Mouse (Mus musculus) kidney, embryonic 16.5 days (tissue): ENCODE results near the gene Cldn11. TPM values are rescaled to one million over a fixed set of nuclear protein-coding genes. Genes with fewer than 3 reads are reported as not detected.

Source experiments
- ATAC-seq: fragments of 200-750 bp; cut with Nextera tagmentation; 2 replicates; pipeline ENCODE4 v1.8.0; 2017; ENCODE audit warnings: moderate TSS enrichment; ENCODE audit not compliant: low FRiP score, low TSS enrichment
- H3K27ac ChIP-seq: fragments of 300-500 bp; sonication (generic); 2 replicates; pipeline ENCODE4 v1.5.1; 2014; ENCODE audit warnings: low read length
- H3K27me3 ChIP-seq: fragments of 300-500 bp; sonication (generic); 2 replicates; pipeline ENCODE4 v1.6.1; 2014; ENCODE audit warnings: low read length, control low read depth, mixed read lengths; ENCODE audit not compliant: insufficient read depth
- H3K36me3 ChIP-seq: fragments of 300-500 bp; sonication (generic); 2 replicates; pipeline ENCODE4 v1.6.1; 2014; ENCODE audit warnings: low read length, control low read depth, mixed read lengths; ENCODE audit not compliant: insufficient read depth
- H3K4me1 ChIP-seq: fragments of 300-500 bp; sonication (generic); 2 replicates; pipeline ENCODE4 v1.6.1; 2014; ENCODE audit warnings: low read length, control low read depth, mixed read lengths; ENCODE audit not compliant: insufficient read depth
- H3K4me2 ChIP-seq: fragments of 300-500 bp; sonication (generic); replicated peaks from 2 replicates; pipeline ENCODE4 v1.6.1; 2014; ENCODE audit warnings: low read depth, low read length
- H3K4me3 ChIP-seq: fragments of 300-500 bp; sonication (generic); 2 replicates; pipeline ENCODE4 v1.5.1; 2014; ENCODE audit warnings: mild to moderate bottlenecking, low read length
- H3K9ac ChIP-seq: fragments of 300-500 bp; sonication (generic); replicated peaks from 2 replicates; pipeline ENCODE4 v1.6.1; 2014; ENCODE audit warnings: low read length
- H3K9me3 ChIP-seq: fragments of 300-500 bp; sonication (generic); 2 replicates; pipeline ENCODE4 v1.6.1; 2016; ENCODE audit warnings: low read length, control low read depth
- WGBS: fragments of 180-500 bp; shearing (Covaris S2); extraction: QIAGEN DNeasy Blood & Tissue Kit; methylation state at CpG from one replicate; pipeline ENCODE4 v1.1.7; 2014; 5-methylcytosine and 5-hydroxymethylcytosine counted together
- polyA plus RNA-seq: library from polyadenylated mRNA; unstranded; fragments of >200 nt; fragmentation: Nextera tagmentation; extraction: Ambion mirVana; gene quantifications from 2 replicates; pipeline ENCODE4 v1.2.1, GENCODE M21; 2015

Gene Cldn11
- polyA plus RNA-seq, 1 experiment from 2014 or later = 105 TPM

- H3K36me3 ChIP-seq = no peaks in the 10 kb centered on the region
- no peaks in the 10 kb centered on the region for H3K9me3 ChIP-seq
- no peak for ATAC-seq
- peaks cover 30% of the 10 kb centered on the region for H3K4me1 ChIP-seq
- H3K27ac ChIP-seq = no peak overlapping the region; the same call in 1 of the 2 replicates
- H3K9ac ChIP-seq = 0 out of 2 replicates have a peak overlapping the region, but pooled peaks have one; percentile 17
- WGBS = 20% methylated on average over 6 of the region's 6 CpGs
- peak overlapping the region; percentile 82 for H3K4me2 ChIP-seq
- H3K27me3 ChIP-seq = peaks cover 5% of the 10 kb centered on the region; the same call in 1 of the 2 replicates
- peak overlapping the region; percentile 50 for H3K4me3 ChIP-seq
Observed at GRCm38 (mm10) chr3:31152108-31152507, 2.4 kb downstream of the Cldn11 start.

GRCm38 (mm10) chr3:31156126-31156525, 6.4 kb downstream of the Cldn11 start:
- WGBS = 45% methylated on average over 3 of the region's 3 CpGs
- H3K4me3 ChIP-seq = no peak overlapping the region
- no peaks in the 10 kb centered on the region for H3K36me3 ChIP-seq
- no peak overlapping the region for H3K27ac ChIP-seq
- H3K9ac ChIP-seq = no peak overlapping the region
- H3K4me1 ChIP-seq = peaks cover 21% of the 10 kb centered on the region
- ATAC-seq = no peak
- H3K27me3 ChIP-seq = no peaks in the 10 kb centered on the region
- no peak overlapping the region for H3K4me2 ChIP-seq
- H3K9me3 ChIP-seq = no peaks in the 10 kb centered on the region

GRCm38 (mm10) chr3:31157776-31158175, 8.1 kb downstream of the Cldn11 start:
- Histone ChIP-seq H3K4me3 (no peak overlapping the region), H3K4me1 (peaks cover 8% of the 10 kb centered on the region), H3K9ac (no peak overlapping the region), H3K27ac (no peak overlapping the region), H3K27me3 (no peaks in the 10 kb centered on the region), H3K36me3 (no peaks in the 10 kb centered on the region), H3K9me3 (no peaks in the 10 kb centered on the region), H3K4me2 (no peak overlapping the region)
- ATAC-seq = no peak
- 72% methylated on average over 15 of the region's 15 CpGs for WGBS

DNA sequence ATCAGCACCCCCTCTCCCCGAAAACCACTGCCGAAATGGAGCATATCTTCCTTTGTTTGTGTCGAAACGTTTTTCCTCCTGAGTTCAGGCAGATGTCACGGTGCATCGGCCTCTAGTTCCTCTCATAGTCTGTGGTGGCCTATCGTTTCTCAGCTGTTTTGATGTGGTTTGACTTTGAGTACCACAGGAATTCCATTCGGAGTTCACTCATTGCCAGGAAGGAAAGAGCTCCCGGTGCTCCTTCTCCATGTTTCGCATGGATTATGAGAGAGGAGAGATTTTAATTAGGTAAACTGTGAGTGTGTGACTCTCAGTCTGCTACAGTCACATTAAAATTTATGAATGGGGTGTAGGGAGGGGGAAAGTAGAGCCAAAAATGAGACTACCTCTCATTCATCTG, 10.3 kb downstream of the Cldn11 start:
- Histone ChIP-seq H3K9me3 (no peaks in the 10 kb centered on the region), H3K4me2 (no peak overlapping the region), H3K4me1 (peaks cover 8% of the 10 kb centered on the region; the same call in 1 of the 2 replicates), H3K27ac (no peak overlapping the region), H3K36me3 (no peaks in the 10 kb centered on the region), H3K9ac (no peak overlapping the region), H3K4me3 (no peak overlapping the region), H3K27me3 (no peaks in the 10 kb centered on the region)
- WGBS = 68% methylated on average over 10 of the region's 10 CpGs
- no peak for ATAC-seq

- no peak overlapping the region for H3K27ac ChIP-seq
- no peak overlapping the region for H3K9ac ChIP-seq
- peaks cover 1% of the 10 kb centered on the region; the same call in 1 of the 2 replicates for H3K4me1 ChIP-seq
- H3K36me3 ChIP-seq = no peaks in the 10 kb centered on the region
- no peak for ATAC-seq
- no peak overlapping the region for H3K4me2 ChIP-seq
- 45% methylated on average over 6 of the region's 6 CpGs for WGBS
- no peaks in the 10 kb centered on the region for H3K27me3 ChIP-seq
- H3K9me3 ChIP-seq = no peaks in the 10 kb centered on the region
- H3K4me3 ChIP-seq = no peak overlapping the region
Observed at GRCm38 (mm10) chr3:31161336-31161735, 11.6 kb downstream of the Cldn11 start.

GRCm38 (mm10) chr3:31162860-31163259, 13.1 kb downstream of the Cldn11 start:
- Histone ChIP-seq H3K27me3 (no peaks in the 10 kb centered on the region), H3K36me3 (no peaks in the 10 kb centered on the region), H3K27ac (no peak overlapping the region), H3K4me3 (no peak overlapping the region), H3K4me1 (peaks cover 3% of the 10 kb centered on the region; the same call in 1 of the 2 replicates), H3K4me2 (no peak overlapping the region), H3K9ac (no peak overlapping the region), H3K9me3 (no peaks in the 10 kb centered on the region)
- ATAC-seq = no peak
- WGBS = 94% methylated on average over 14 of the region's 14 CpGs

- H3K9ac ChIP-seq = no peak overlapping the region
- H3K27ac ChIP-seq = no peak overlapping the region
- no peak for ATAC-seq
- no peaks in the 10 kb centered on the region for H3K9me3 ChIP-seq
- peaks cover 3% of the 10 kb centered on the region; the same call in 1 of the 2 replicates for H3K4me1 ChIP-seq
- 70% methylated on average over 3 of the region's 3 CpGs for WGBS
- H3K27me3 ChIP-seq = no peaks in the 10 kb centered on the region
- no peak overlapping the region for H3K4me3 ChIP-seq
- no peaks in the 10 kb centered on the region for H3K36me3 ChIP-seq
- no peak overlapping the region for H3K4me2 ChIP-seq
Observed at GRCm38 (mm10) chr3:31165803-31166202, 16.1 kb downstream of the Cldn11 start.

- Histone ChIP-seq H3K27ac (0 out of 2 replicates have a peak overlapping the region, but pooled peaks have one; percentile 12), H3K4me3 (no peak overlapping the region), H3K4me1 (peaks cover 3% of the 10 kb centered on the region; the same call in 1 of the 2 replicates), H3K4me2 (no peak overlapping the region), H3K9me3 (no peaks in the 10 kb centered on the region), H3K36me3 (no peaks in the 10 kb centered on the region), H3K27me3 (no peaks in the 10 kb centered on the region), H3K9ac (no peak overlapping the region)
- ATAC-seq = peak; percentile 57
- WGBS = 68% methylated on average over 12 of the region's 12 CpGs
Observed at GRCm38 (mm10) chr3:31166365-31166871, 16.7 kb downstream of the Cldn11 start.

- 87% methylated on average over 7 of the region's 7 CpGs for WGBS
- H3K9ac ChIP-seq = no peak overlapping the region
- ATAC-seq = no peak
Observed at GRCm38 (mm10) chr3:31190342-31190741, 40.6 kb downstream of the Cldn11 start.

GRCm38 (mm10) chr3:31191402-31191801, 41.7 kb downstream of the Cldn11 start:
- Histone ChIP-seq H3K27ac (peak overlapping the region; percentile 54; the same call in 1 of the 2 replicates), H3K36me3 (no peaks in the 10 kb centered on the region), H3K27me3 (no peaks in the 10 kb centered on the region), H3K4me1 (peaks cover 6% of the 10 kb centered on the region; the same call in 1 of the 2 replicates), H3K4me2 (no peak overlapping the region), H3K9ac (no peak overlapping the region), H3K4me3 (no peak overlapping the region), H3K9me3 (no peaks in the 10 kb centered on the region; the same call in 1 of the 2 replicates)
- WGBS = 38% methylated on average over 10 of the region's 10 CpGs
- ATAC-seq = no peak

More at GRCm38 (mm10) chr3:31190342-31190741, 40.6 kb downstream of the Cldn11 start:
- H3K36me3 ChIP-seq = no peaks in the 10 kb centered on the region
- no peaks in the 10 kb centered on the region; the same call in 1 of the 2 replicates for H3K9me3 ChIP-seq
- H3K27ac ChIP-seq = no peak overlapping the region
- H3K4me1 ChIP-seq = peaks cover 6% of the 10 kb centered on the region; the same call in 1 of the 2 replicates
- no peaks in the 10 kb centered on the region for H3K27me3 ChIP-seq
- no peak overlapping the region for H3K4me2 ChIP-seq
- no peak overlapping the region for H3K4me3 ChIP-seq
